Mouse (Mus musculus): Measurements from ENCODE around the gene Ube2t. TPM values are rescaled to one million over a fixed set of nuclear protein-coding genes. Genes with fewer than 3 reads are reported as not detected.

Ube2t gene
- total and polyA plus RNA-seq, 3 experiments: 12.1 to 72.6 (median 60.7) TPM

DNA sequence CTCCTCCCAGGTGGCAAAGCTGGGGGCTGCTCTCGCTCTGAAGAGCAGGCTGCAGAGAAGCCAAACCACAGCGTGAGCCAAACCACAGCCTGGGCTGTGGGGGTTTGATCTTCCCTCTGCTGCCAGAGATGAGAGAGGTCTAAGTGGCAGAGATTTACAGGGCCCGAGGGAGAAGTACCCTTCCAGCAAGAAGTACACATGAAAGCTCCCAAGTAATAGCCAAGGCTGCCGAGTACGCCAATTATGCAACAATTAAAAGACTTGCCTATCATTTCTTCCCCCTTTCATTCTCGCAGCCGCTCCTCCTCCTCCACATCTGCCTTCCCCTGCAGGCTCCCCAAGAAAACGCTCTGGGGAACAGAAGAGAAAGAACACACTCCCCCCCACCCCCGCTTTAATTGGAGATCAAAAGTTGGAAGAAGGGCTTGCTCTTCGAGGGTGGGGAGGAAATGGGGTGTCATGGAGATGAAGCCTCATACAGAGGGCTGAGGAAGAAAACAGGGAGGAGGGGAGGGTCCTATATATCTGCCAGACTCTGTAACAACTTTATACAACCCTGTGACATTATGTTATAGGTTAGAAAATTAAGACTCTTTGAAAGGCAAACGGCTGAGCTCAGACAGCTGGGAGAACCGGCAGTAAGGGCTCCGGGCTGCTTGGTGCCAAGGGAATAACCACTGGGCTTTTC, 56.9 kb downstream of the Ube2t start:
- DNase-seq (ENCODE audit: low spot score): no peak
- Histone ChIP-seq H3K4me3 (ENCODE audit: low read depth, low read length) (0 out of 2 replicates have a peak overlapping the region, but pooled peaks have one; percentile 1), H3K27me3 (ENCODE audit: insufficient read depth, low read length) (peaks cover 25% of the 10 kb centered on the region), H3K4me1 (ENCODE audit: insufficient read depth, low read depth, low read length) (no peaks in the 10 kb centered on the region), H3K36me3 (replicated peaks) (no peaks in the 10 kb centered on the region), H3K9me3 (replicated peaks) (peaks cover 3% of the 10 kb centered on the region)
- TF ChIP-seq CTCF (IDR thresholded peaks at IDR 0.05; ENCODE audit: low read depth, low read length): no peak
- no peak for TF ChIP-seq GATA2 (IDR thresholded peaks at IDR 0.05; ENCODE audit: borderline replicate concordance, low read depth, low read length)
- no peak for TF ChIP-seq GATA1 (IDR thresholded peaks at IDR 0.05; ENCODE audit: borderline replicate concordance, low read length)
- no peak for TF ChIP-seq TAL1 (conservative IDR thresholded peaks at IDR 0.05; ENCODE audit: low read depth, low read length)
- TF ChIP-seq POLR2AphosphoS5 (IDR thresholded peaks at IDR 0.05; ENCODE audit: insufficient replicate concordance, low read depth, low read length): no peak
- ATAC-seq (ENCODE audit: extremely low read depth, insufficient number of reproducible peaks, low FRiP score, poor library complexity, severe bottlenecking): no peak

DNA sequence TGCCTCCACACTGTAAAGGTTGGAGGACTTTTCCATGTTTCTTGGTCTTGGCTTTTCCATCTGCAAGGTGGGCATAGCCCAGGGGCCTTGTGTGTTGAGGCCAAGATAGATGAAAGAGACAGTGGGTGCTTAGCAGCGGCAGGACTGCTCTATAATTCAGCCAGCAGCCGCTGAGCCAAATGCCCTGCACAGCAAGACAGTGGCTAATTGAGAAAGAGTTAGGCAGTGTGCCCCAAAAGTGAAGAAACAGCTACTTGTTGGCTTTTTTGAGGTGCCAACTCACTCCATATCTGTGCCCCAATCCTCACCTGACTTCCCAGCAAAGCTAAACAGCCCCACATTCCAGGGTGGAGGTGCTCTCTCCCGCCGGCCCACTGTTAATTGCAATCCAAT, 57.4 kb downstream of the Ube2t start:
- TF ChIP-seq POLR2AphosphoS5 (IDR thresholded peaks at IDR 0.05; ENCODE audit: insufficient replicate concordance, low read depth, low read length) (no peak), GATA2 (IDR thresholded peaks at IDR 0.05; ENCODE audit: borderline replicate concordance, low read depth, low read length) (no peak), TAL1 (conservative IDR thresholded peaks at IDR 0.05; ENCODE audit: low read depth, low read length) (no peak), CTCF (IDR thresholded peaks at IDR 0.05; ENCODE audit: low read depth, low read length) (no peak), GATA1 (IDR thresholded peaks at IDR 0.05; ENCODE audit: borderline replicate concordance, low read length) (no peak)
- no peak for ATAC-seq (ENCODE audit: extremely low read depth, insufficient number of reproducible peaks, low FRiP score, poor library complexity, severe bottlenecking)

DNA sequence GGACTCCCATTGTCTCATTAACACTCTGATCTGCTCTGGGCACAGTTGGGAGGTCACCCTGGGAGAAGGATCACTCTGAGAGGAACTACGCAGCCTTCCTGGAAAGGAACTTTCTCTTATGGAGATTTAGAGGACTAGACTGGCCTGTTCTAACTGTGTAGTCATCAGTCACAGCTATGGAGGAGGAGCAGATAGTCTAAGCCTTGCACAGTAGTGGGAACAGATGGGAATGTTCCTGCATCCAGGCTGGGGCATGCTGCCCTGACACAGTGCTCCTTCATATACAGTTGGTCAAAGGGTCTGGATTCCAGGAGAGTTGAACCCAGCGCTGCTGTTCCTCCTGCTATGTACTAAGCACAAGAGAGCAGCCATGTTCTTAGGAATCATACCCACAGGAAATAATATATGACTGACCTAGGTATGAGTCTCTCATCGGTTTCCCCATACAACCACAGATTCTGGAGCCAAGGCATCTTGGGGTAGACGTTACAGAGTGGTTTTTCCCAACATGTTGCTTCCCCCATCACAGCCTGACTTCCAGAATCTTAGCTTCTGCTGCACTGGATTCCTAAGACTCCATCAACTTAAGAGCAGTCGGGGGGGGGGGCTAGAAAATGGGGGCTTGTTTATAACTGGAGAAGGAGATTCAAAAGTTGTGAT, 58.0 kb downstream of the Ube2t start:
- ATAC-seq (ENCODE audit: extremely low read depth, insufficient number of reproducible peaks, low FRiP score, poor library complexity, severe bottlenecking) (no peak), DNase-seq (ENCODE audit: low spot score) (no peak)
- H3K4me1 ChIP-seq (ENCODE audit: insufficient read depth, low read depth, low read length): no peaks in the 10 kb centered on the region
- H3K27me3 ChIP-seq (ENCODE audit: insufficient read depth, low read length): peaks cover 22% of the 10 kb centered on the region; the same call in 1 of the 2 replicates
- peaks cover 3% of the 10 kb centered on the region for H3K9me3 ChIP-seq (replicated peaks)
- no peaks in the 10 kb centered on the region for H3K36me3 ChIP-seq (replicated peaks)
- no peak for TF ChIP-seq CTCF (IDR thresholded peaks at IDR 0.05; ENCODE audit: low read depth, low read length)
- no peak for TF ChIP-seq POLR2AphosphoS5 (IDR thresholded peaks at IDR 0.05; ENCODE audit: insufficient replicate concordance, low read depth, low read length)
- no peak for TF ChIP-seq TAL1 (conservative IDR thresholded peaks at IDR 0.05; ENCODE audit: low read depth, low read length)
- no peak for TF ChIP-seq GATA2 (IDR thresholded peaks at IDR 0.05; ENCODE audit: borderline replicate concordance, low read depth, low read length)
- TF ChIP-seq GATA1 (IDR thresholded peaks at IDR 0.05; ENCODE audit: borderline replicate concordance, low read length): no peak
- no peak overlapping the region for H3K4me3 ChIP-seq (ENCODE audit: low read depth, low read length)

More for the DNA sequence above, 57.4 kb downstream of the Ube2t start:
- H3K9me3 ChIP-seq (replicated peaks): peaks cover 3% of the 10 kb centered on the region
- peaks cover 20% of the 10 kb centered on the region for H3K27me3 ChIP-seq (ENCODE audit: insufficient read depth, low read length)
- no peak overlapping the region for H3K4me3 ChIP-seq (ENCODE audit: low read depth, low read length)
- DNase-seq (ENCODE audit: low spot score): no peak
- no peaks in the 10 kb centered on the region for H3K4me1 ChIP-seq (ENCODE audit: insufficient read depth, low read depth, low read length)
- no peaks in the 10 kb centered on the region for H3K36me3 ChIP-seq (replicated peaks)

DNA sequence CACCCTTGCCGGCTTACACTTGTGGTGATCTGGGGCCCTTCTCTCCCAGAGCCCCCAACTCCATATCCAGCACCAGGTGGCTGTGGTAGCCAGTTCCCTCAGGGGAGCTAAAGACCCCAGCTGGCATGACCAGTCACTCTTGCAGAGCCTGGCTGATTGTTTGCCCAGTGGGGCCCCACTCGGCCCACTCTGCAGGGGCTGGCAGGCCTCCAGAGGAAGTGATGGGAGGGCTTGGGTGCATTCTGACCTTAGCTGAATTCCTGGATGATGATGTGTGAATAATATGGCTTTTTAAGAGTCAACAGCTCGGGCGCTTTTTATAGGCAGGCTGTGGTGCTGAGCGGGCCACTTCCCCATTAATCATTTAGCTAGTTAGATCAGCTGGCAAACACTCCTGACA, 58.6 kb downstream of the Ube2t start:
- Histone ChIP-seq H3K4me3 (ENCODE audit: low read depth, low read length) (no peak overlapping the region), H3K27me3 (ENCODE audit: insufficient read depth, low read length) (peaks cover 18% of the 10 kb centered on the region; the same call in 1 of the 2 replicates), H3K4me1 (ENCODE audit: insufficient read depth, low read depth, low read length) (no peaks in the 10 kb centered on the region), H3K36me3 (replicated peaks) (no peaks in the 10 kb centered on the region), H3K9me3 (replicated peaks) (peaks cover 3% of the 10 kb centered on the region)
- TF ChIP-seq CTCF (IDR thresholded peaks at IDR 0.05; ENCODE audit: low read depth, low read length): no peak
- TF ChIP-seq POLR2AphosphoS5 (IDR thresholded peaks at IDR 0.05; ENCODE audit: insufficient replicate concordance, low read depth, low read length): no peak
- no peak for TF ChIP-seq TAL1 (conservative IDR thresholded peaks at IDR 0.05; ENCODE audit: low read depth, low read length)
- no peak for TF ChIP-seq GATA2 (IDR thresholded peaks at IDR 0.05; ENCODE audit: borderline replicate concordance, low read depth, low read length)
- no peak for TF ChIP-seq GATA1 (IDR thresholded peaks at IDR 0.05; ENCODE audit: borderline replicate concordance, low read length)
- no peak for DNase-seq (ENCODE audit: low spot score)
- ATAC-seq (ENCODE audit: extremely low read depth, insufficient number of reproducible peaks, low FRiP score, poor library complexity, severe bottlenecking): no peak

DNA sequence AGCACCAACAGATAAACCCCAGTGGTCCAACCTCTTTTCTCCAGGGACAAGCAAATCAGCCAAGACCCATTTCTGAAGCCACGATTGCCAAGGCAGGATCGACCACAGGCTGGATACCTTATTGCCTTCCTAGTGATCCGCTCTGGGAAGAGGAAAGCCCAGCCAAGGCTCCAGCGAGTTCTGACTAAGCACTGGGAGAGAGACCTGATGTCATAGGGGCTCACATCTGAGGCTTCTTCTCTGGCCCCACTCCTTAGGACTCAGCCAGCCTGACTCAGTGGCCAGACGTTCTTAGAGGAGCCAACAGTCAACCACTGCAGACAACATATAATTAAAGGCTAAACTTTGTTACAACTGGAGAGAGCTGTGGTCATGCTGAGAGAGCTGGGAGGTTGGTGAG, 59.6 kb downstream of the Ube2t start:
- no peak for TF ChIP-seq POLR2AphosphoS5 (IDR thresholded peaks at IDR 0.05; ENCODE audit: insufficient replicate concordance, low read depth, low read length)
- TF ChIP-seq TAL1 (conservative IDR thresholded peaks at IDR 0.05; ENCODE audit: low read depth, low read length): no peak
- TF ChIP-seq GATA2 (IDR thresholded peaks at IDR 0.05; ENCODE audit: borderline replicate concordance, low read depth, low read length): no peak
- no peak for TF ChIP-seq CTCF (IDR thresholded peaks at IDR 0.05; ENCODE audit: low read depth, low read length)
- Histone ChIP-seq H3K36me3 (replicated peaks) (no peaks in the 10 kb centered on the region), H3K9me3 (replicated peaks) (peaks cover 3% of the 10 kb centered on the region), H3K4me3 (ENCODE audit: low read depth, low read length) (no peak overlapping the region), H3K27me3 (ENCODE audit: insufficient read depth, low read length) (peaks cover 21% of the 10 kb centered on the region), H3K4me1 (ENCODE audit: insufficient read depth, low read depth, low read length) (no peaks in the 10 kb centered on the region)
- ATAC-seq (ENCODE audit: extremely low read depth, insufficient number of reproducible peaks, low FRiP score, poor library complexity, severe bottlenecking) (no peak), DNase-seq (ENCODE audit: low spot score) (no peak)

DNA sequence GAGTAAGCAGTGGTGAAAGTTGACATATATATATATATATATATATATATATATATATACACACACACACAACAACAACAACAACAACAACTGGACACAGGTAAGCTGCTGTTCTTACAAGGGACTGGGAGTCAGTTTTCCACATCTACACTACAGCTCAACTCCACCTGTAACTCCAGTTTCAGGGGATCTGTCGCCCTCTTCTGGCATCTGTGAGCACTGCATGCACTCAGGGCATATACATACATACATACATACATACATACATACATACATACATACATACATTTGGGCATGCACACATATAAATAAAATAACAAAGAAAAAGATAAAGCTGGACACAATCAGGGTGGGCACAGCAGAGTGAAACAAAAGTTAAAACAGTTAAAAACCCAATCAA, 61.2 kb downstream of the Ube2t start:
- TF ChIP-seq GATA2 (IDR thresholded peaks at IDR 0.05; ENCODE audit: borderline replicate concordance, low read depth, low read length) (no peak), GATA1 (IDR thresholded peaks at IDR 0.05; ENCODE audit: borderline replicate concordance, low read length) (no peak), CTCF (IDR thresholded peaks at IDR 0.05; ENCODE audit: low read depth, low read length) (no peak), POLR2AphosphoS5 (IDR thresholded peaks at IDR 0.05; ENCODE audit: insufficient replicate concordance, low read depth, low read length) (no peak), TAL1 (conservative IDR thresholded peaks at IDR 0.05; ENCODE audit: low read depth, low read length) (no peak)
- Histone ChIP-seq H3K27me3 (ENCODE audit: insufficient read depth, low read length) (peaks cover 29% of the 10 kb centered on the region), H3K36me3 (replicated peaks) (no peaks in the 10 kb centered on the region), H3K4me1 (ENCODE audit: insufficient read depth, low read depth, low read length) (no peaks in the 10 kb centered on the region), H3K4me3 (ENCODE audit: low read depth, low read length) (no peak overlapping the region), H3K9me3 (replicated peaks) (peaks cover 3% of the 10 kb centered on the region)
- DNase-seq (ENCODE audit: low spot score) (no peak), ATAC-seq (ENCODE audit: extremely low read depth, insufficient number of reproducible peaks, low FRiP score, poor library complexity, severe bottlenecking) (no peak)

Other genes with a start within 250 kb of the Ube2t start
- gene Ppp1r12b, start 6.6 kb upstream of the Ube2t start, total RNA-seq (2014; fragmentation: Nextera tagmentation): 12.6 and 15.7 TPM in 2 replicates
- 8.0 and 8.2 TPM in 2 replicates for gene Ppp1r12b, start 6.6 kb upstream of the Ube2t start, total RNA-seq (2017)
- 1.2 and 1.7 TPM in 2 replicates for gene Ppp1r12b, start 6.6 kb upstream of the Ube2t start, polyA plus RNA-seq (2012)
- 0.30 TPM in 1 of 2 replicates, not detected in the other for gene Lgr6, start 142.7 kb downstream of the Ube2t start, total RNA-seq (2014; fragmentation: Nextera tagmentation)
- 0.12 and 0.38 TPM in 2 replicates for gene Lgr6, start 142.7 kb downstream of the Ube2t start, total RNA-seq (2017)
- gene Lgr6, start 142.7 kb downstream of the Ube2t start, polyA plus RNA-seq (2012): 0.43 and 0.54 TPM in 2 replicates
- gene Ptpn7, start 170.1 kb downstream of the Ube2t start, total RNA-seq (2014; fragmentation: Nextera tagmentation): 132 and 147 TPM in 2 replicates
- 212 and 227 TPM in 2 replicates for gene Ptpn7, start 170.1 kb downstream of the Ube2t start, total RNA-seq (2017)
- 341 and 359 TPM in 2 replicates for gene Ptpn7, start 170.1 kb downstream of the Ube2t start, polyA plus RNA-seq (2012)
- 93.7 and 103 TPM in 2 replicates for gene Arl8a, start 184.3 kb downstream of the Ube2t start, total RNA-seq (2014; fragmentation: Nextera tagmentation)
- gene Arl8a, start 184.3 kb downstream of the Ube2t start, total RNA-seq (2017): 45.0 and 46.6 TPM in 2 replicates
- 88.0 and 99.6 TPM in 2 replicates for gene Arl8a, start 184.3 kb downstream of the Ube2t start, polyA plus RNA-seq (2012)
- gene Gpr37l1, start 205.1 kb downstream of the Ube2t start, total RNA-seq (2014; fragmentation: Nextera tagmentation): not detected in 2 replicates
- gene Gpr37l1, start 205.1 kb downstream of the Ube2t start, total RNA-seq (2017): 0.05 TPM in 1 of 2 replicates, not detected in the other
- gene Gpr37l1, start 205.1 kb downstream of the Ube2t start, polyA plus RNA-seq (2012): not detected in 2 replicates